Mouse (Mus musculus) kidney, adult 18-20 months (tissue): Measurements from ENCODE around the gene Arid4a.
A peak's percentile ranks its signal among the peaks of the same experiment; 100 is the strongest.
"Not testable (repeated sequence)": the region's sequence is repeated elsewhere in the genome, so short reads cannot be mapped to it uniquely, and the experiment has no call there.

Experiments
- DNase-seq: peaks from one replicate; pipeline ENCODE4 v3.0.0; 2021

Arid4a gene

GRCm38 (mm10) chr12:71055537-71055936 is 39.7 kb downstream of the Arid4a start:
- no peak for DNase-seq

- DNase-seq, result no peak
Observed at GRCm38 (mm10) chr12:71059741-71060140, 44.0 kb downstream of the Arid4a start.

GRCm38 (mm10) chr12:71069846-71070245 is 54.1 kb downstream of the Arid4a start:
- DNase-seq, result no peak

DNA sequence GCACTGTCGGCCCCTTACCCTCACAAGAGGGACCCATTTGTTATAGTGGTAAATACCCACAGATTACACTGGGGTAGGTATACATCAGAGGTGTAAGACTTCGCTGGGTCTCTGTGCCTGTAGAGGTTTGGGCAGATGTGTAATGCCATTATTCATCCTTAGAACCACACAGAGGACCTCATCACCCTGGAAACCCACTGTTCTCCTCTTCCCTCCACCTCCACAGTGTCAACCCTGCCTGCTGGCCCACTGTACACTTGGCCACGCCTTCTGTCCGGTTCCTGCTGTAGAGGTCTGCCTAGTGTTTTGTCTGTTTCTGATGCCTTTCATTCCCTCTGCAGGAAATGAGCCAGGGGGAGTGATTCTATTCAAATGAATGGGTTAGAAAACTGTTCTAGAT is 56.3 kb downstream of the Arid4a start:
- DNase-seq, result no peak

GRCm38 (mm10) chr12:71073113-71073730 is 57.4 kb downstream of the Arid4a start:
- peak; percentile 25 for DNase-seq

DNA sequence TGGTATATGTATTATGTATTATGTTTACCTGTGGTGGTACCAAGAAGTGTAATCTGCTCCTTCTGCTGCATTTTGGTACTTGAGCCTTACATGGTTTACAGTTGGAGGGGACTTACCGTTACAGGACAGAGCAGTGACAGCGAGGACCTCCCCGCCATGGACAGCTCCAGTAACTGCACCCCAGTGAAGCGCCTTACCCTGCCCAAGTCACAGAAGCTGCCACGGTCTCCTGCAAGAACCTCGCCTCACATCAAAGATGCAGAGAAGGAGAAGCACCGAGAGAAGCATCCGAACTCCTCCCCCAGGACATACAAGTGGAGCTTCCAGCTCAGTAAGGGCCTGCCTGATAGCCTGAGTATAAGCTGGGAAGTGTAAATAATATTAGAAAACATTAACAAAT is 70.5 kb downstream of the Arid4a start:
- DNase-seq, result no peak

GRCm38 (mm10) chr12:71104275-71104674 is 88.5 kb downstream of the Arid4a start:
- not testable (repeated sequence) for DNase-seq

GRCm38 (mm10) chr12:71107216-71107771 is 91.5 kb downstream of the Arid4a start:
- DNase-seq, result no peak

DNA sequence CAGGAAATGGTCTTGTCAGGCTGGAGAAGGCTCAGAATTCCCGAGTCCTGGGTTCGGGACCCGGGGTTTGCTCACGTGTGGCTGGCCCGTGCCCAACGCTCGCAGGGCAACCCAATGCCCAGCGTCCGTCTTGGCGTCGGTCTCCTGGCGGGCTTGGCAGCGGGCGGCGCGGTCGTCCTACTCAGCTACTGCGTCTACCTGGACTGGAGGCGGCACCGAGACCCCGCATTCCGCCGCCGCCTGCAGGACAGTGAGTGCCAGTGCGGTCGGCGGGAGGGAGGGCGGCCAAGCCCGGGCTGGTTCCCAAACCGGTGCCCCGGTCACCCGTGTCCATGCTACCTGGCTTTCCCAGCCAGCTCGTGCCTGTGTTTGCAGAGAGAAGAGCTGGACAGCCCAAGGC is 95.5 kb downstream of the Arid4a start, which contains the start of gene Tomm20l:
Tomm20l (plus strand) TSS at position 98 of the 400 bp plus-strand sequence.
- DNase-seq, result peak; percentile 69

GRCm38 (mm10) chr12:71113074-71113473 is 97.3 kb downstream of the Arid4a start:
- no peak for DNase-seq

GRCm38 (mm10) chr12:71113675-71114288 is 98.0 kb downstream of the Arid4a start:
- peak; percentile 50 for DNase-seq

DNA sequence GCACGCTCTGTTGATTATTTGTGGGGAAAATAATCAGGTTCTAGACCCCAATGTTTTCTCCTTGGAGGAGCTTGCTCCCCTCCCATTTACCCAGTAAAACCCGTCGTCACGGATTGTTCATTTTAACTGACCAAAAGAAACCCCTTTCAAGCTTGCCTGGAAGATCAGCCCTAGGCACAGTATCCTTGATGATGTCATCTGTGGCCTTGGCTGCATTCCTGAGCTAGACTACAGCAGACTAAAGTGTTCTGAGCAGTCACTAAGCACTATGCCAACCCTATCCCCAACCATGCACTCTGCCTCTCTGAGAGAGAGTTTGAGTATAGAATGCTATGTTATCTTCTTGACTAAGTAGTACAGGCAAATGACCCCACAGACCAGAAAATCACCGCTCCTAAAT is 100.6 kb downstream of the Arid4a start:
- no peak for DNase-seq

- DNase-seq, result no peak
Observed at GRCm38 (mm10) chr12:71122731-71123130, 106.9 kb downstream of the Arid4a start.

GRCm38 (mm10) chr12:71123286-71123685 is 107.5 kb downstream of the Arid4a start:
- DNase-seq, result no peak

- no peak for DNase-seq
Observed at GRCm38 (mm10) chr12:71135581-71135980, 119.8 kb downstream of the Arid4a start.

DNA sequence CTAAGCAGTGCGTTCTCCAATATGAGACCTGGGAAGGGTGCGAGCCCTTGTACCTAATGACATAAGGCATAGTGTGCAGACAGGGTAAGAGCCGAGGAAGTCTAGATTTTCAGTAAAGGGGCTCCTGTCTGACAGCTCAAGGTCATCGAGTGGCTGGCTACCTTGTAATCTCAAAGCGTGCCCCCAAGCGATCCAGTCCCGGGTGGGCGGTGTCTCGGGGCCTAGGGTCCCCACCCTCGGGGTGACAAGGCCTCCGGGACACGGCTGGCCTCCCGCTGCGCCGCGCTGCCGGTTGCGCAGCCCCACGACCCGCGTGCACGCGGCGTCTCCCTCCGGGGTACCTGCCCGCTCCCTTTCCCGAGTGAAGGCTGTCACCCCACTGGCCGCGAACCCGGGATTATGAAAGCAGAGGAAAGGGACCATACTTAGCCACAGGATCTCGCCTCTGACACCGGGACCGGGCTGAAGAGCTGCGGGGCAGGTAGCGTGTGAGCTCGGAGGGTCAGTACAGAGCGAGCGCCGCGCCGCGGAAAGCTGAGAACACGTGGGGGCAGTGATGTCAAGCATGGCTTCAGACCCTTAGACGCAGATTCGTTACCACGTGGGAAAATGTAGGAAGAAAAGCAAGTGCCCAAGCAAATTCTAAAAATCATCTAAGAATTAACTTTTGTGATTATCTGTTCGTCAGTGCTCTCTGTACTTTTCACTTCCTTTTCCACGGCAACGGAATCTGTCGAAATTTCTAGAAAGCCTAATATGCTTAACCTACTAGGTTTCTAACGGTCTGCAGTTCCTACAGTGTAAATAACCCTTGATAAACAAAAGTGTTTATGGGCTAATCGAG is 120.6 kb downstream of the Arid4a start, which contains the start of the genes Timm9 and 2700049A03Rik:
Timm9 (minus strand) TSS at position 555 of the 844 bp plus-strand sequence.
2700049A03Rik (plus strand) TSS at position 719 of the 844 bp plus-strand sequence.
- peak; percentile 87 for DNase-seq

- DNase-seq, result peak; percentile 84
Observed at GRCm38 (mm10) chr12:71136974-71137491, 121.2 kb downstream of the Arid4a start.

DNA sequence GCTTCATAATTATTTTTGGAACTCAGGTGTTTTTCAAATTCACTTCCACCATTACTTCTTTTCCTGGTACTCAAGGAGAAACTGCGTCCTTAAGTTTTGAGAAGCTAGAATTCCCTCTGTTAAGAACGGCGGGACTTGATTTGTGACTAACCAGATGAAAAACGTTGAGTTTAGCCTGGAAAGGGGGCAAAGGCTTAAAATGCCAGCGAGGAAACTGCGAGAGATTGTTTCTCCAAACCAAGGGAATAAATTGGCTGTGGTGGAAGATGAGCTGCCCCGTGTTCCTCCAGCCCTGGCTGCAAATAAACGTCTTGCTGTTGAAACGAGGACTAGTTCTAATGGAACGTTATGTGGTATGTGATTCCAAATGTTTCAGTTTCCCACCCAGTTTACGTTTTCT is 121.9 kb downstream of the Arid4a start:
- DNase-seq, result no peak

DNA sequence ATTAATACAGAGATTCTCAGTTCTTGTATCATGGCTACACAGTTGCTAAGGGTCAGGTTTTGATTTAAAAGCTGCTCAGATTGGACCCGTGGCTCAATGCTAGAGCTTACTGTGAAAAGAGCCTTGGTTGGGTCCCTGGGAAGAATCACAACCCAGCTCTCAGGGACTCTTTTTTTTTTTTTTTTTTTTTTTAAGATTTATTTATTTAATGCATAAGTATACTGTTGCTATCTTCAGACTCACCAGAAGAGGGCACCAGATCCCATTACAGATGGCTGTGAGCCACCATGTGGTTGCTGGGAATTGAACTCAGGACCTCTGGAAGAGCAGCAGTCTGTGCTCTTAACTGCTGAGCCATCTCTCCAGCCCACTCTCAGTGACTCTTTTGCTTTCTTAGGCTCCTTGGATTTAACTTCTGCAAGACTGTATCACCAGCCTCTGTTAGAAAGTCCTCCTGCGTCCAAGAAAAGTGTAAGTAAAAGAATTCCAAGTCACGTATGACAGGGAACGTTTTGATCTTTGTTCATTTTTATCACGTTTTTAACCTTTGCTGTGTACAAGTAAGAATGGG is 123.6 kb downstream of the Arid4a start:
- no peak for DNase-seq

DNA sequence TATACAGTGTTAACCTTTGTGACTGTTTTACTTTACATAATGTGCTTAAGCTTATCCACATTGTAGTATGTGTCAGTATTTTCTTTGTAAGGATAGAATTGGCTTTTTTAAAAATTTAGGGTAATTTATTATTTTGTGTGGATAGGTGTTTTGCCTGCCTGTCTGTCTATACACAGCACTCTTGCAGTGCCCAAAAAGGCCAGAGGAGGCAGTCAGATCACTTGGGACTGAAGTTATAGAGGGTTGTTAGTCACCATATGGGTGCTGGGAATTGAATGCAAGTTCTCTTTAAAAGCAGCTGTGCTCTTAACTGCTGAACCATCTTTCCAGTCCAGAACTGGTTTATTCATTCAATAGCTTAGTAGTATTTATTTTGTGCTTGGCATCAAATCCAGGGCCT is 125.4 kb downstream of the Arid4a start:
- DNase-seq, result no peak

DNA sequence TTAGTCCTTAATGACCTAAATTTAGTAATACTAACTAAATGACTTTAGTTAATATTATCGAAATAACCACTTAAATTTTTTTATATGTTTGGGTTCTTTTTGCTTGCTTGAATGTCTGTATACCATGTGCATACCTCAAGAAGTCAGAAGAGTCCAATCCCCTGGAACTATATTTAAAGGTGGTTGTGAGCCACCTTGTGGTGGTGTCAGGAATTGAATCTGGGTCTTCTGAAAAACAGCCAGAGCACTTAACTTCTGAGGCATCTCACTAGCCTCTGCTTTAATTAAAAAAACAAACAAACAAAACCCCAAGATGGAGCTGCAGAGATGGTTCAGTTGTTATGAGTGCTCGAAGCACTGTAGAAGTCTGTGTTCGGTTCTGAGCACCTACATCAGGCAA is 131.9 kb downstream of the Arid4a start:
- DNase-seq, result peak; percentile 51
